Mouse (Mus musculus) frontal cortex, adult 2 months (tissue): Measurements from ENCODE around the gene Tbc1d1. TPM values are rescaled to one million over a fixed set of nuclear protein-coding genes. Genes with fewer than 3 reads are reported as not detected.

Source experiments
- DNase-seq, 2 experiments: peaks; one replicate each; pipeline ENCODE4 v3.0.0; 2022; ENCODE audit warnings: low spot score in 1 of 2; ENCODE audit errors: extremely low spot score in 1 of 2
- polyA plus RNA-seq: library from polyadenylated mRNA; depleted of rRNA; stranded (reverse); fragments of >200 nt; gene quantifications from 2 replicates; pipeline ENCODE4 v1.2.3, GENCODE M21; 2012

Tbc1d1 gene
- polyA plus RNA-seq, 1 experiment = 16.1 TPM

GRCm38 (mm10) chr5:64269669-64270068 lies 113.6 kb downstream of the Tbc1d1 start:
- DNase-seq = no peak

GRCm38 (mm10) chr5:64273517-64273916 lies 117.4 kb downstream of the Tbc1d1 start:
- no peak for DNase-seq

GRCm38 (mm10) chr5:64274296-64274695 lies 118.2 kb downstream of the Tbc1d1 start:
- DNase-seq = no peak

- peak in 1 of 2 experiments; percentile 78 for DNase-seq
These were observed 118.8 kb downstream of the Tbc1d1 start for GRCm38 (mm10) chr5:64274738-64275451.

GRCm38 (mm10) chr5:64277646-64278191 lies 121.6 kb downstream of the Tbc1d1 start:
- no peak for DNase-seq

- no peak for DNase-seq
These were observed 123.6 kb downstream of the Tbc1d1 start for GRCm38 (mm10) chr5:64279668-64280067.

- peak in 1 of 2 experiments; percentile 51 for DNase-seq
These were observed 124.1 kb downstream of the Tbc1d1 start for GRCm38 (mm10) chr5:64280191-64280590.

GRCm38 (mm10) chr5:64280613-64281012 lies 124.5 kb downstream of the Tbc1d1 start:
- no peak for DNase-seq

- no peak for DNase-seq
These were observed 125.6 kb downstream of the Tbc1d1 start for GRCm38 (mm10) chr5:64281674-64282073.

- DNase-seq = no peak
These were observed 126.5 kb downstream of the Tbc1d1 start for GRCm38 (mm10) chr5:64282594-64282993.

- DNase-seq = no peak
These were observed 129.2 kb downstream of the Tbc1d1 start for GRCm38 (mm10) chr5:64285289-64285688.

GRCm38 (mm10) chr5:64285851-64286250 lies 129.7 kb downstream of the Tbc1d1 start:
- no peak for DNase-seq

- DNase-seq = no peak
These were observed 131.2 kb downstream of the Tbc1d1 start for GRCm38 (mm10) chr5:64287287-64287686.

GRCm38 (mm10) chr5:64288031-64288928 lies 132.2 kb downstream of the Tbc1d1 start:
- DNase-seq = no peak

- peak; percentile 79 to 88 for DNase-seq
These were observed 133.3 kb downstream of the Tbc1d1 start for GRCm38 (mm10) chr5:64289202-64290060.

- DNase-seq = no peak
These were observed 133.9 kb downstream of the Tbc1d1 start for GRCm38 (mm10) chr5:64290061-64290345.

- DNase-seq = no peak
These were observed 135.6 kb downstream of the Tbc1d1 start for GRCm38 (mm10) chr5:64291657-64292056.

- DNase-seq = no peak
These were observed 139.5 kb downstream of the Tbc1d1 start for GRCm38 (mm10) chr5:64295621-64296020.

- DNase-seq = peak in 1 of 2 experiments; percentile 33
These were observed 140.2 kb downstream of the Tbc1d1 start for GRCm38 (mm10) chr5:64296328-64296727.

GRCm38 (mm10) chr5:64297100-64297499 lies 141.0 kb downstream of the Tbc1d1 start:
- DNase-seq = no peak
